Mouse (Mus musculus) liver, adult 2 months (tissue): ENCODE results near the gene Sox8. TPM values are rescaled to one million over a fixed set of nuclear protein-coding genes. Genes with fewer than 3 reads are reported as not detected.

Experiments used
- DNase-seq: peaks from one replicate; pipeline ENCODE4 v3.0.0-alpha.2; 2011; ENCODE audit warnings: low read depth, low spot score; ENCODE audit errors: extremely low read depth
- H3K27ac ChIP-seq: fragments of 200-500 bp; replicated peaks from 2 replicates; pipeline ENCODE4 v1.5.1; 2012; ENCODE audit warnings: low read depth, mild to moderate bottlenecking, control low read depth, inconsistent platforms, low read length; ENCODE audit not compliant: insufficient read depth
- H3K27me3 ChIP-seq: fragments of 200-500 bp; 2 replicates; pipeline ENCODE4 v1.6.1; 2012; ENCODE audit warnings: mild to moderate bottlenecking, moderate library complexity, low read length, inconsistent platforms; ENCODE audit not compliant: control insufficient read depth, insufficient read depth
- H3K36me3 ChIP-seq: fragments of 200-500 bp; 2 replicates; pipeline ENCODE4 v1.6.1; 2012; ENCODE audit warnings: low read length, inconsistent platforms; ENCODE audit not compliant: control insufficient read depth, insufficient read depth
- H3K4me1 ChIP-seq: fragments of 200-500 bp; 2 replicates; pipeline ENCODE4 v1.6.1; 2011; ENCODE audit warnings: low read length; ENCODE audit not compliant: control insufficient read depth, insufficient read depth
- H3K4me3 ChIP-seq: fragments of 200-500 bp; 2 replicates; pipeline ENCODE4 v1.5.1; 2011; ENCODE audit warnings: low read depth, mild to moderate bottlenecking, control low read depth, low read length, moderate library complexity; ENCODE audit not compliant: insufficient read depth
- H3K79me2 ChIP-seq: fragments of 200-500 bp; 2 replicates; pipeline ENCODE4 v1.6.1; 2012; ENCODE audit warnings: inconsistent platforms, mild to moderate bottlenecking, low read length, moderate library complexity; ENCODE audit not compliant: control insufficient read depth, insufficient read depth
- H3K9ac ChIP-seq: fragments of 200-500 bp; 2 replicates; pipeline ENCODE4 v1.6.1; 2012; ENCODE audit warnings: low read depth, mild to moderate bottlenecking, control low read depth, inconsistent platforms, low read length
- CTCF ChIP-seq: fragments of 200-500 bp; IDR thresholded peaks from 2 replicates; pipeline ENCODE4 v1.5.1; 2011; ENCODE audit warnings: low read depth, low read length, control low read depth
- POLR2A ChIP-seq: fragments of 200-500 bp; IDR thresholded peaks from 2 replicates; pipeline ENCODE4 v1.6.1; 2011; ENCODE audit warnings: low read length, control low read depth; ENCODE audit not compliant: insufficient read depth; ENCODE audit errors: extremely low read depth
- WGBS: fragments of 180-500 bp; shearing (Covaris S2); methylation state at CpG from one replicate; pipeline ENCODE4 v1.1.7; 2018; 5-methylcytosine and 5-hydroxymethylcytosine counted together
- polyA plus RNA-seq: library from polyadenylated mRNA; depleted of rRNA; stranded (reverse); fragments of >200 nt; gene quantifications from 2 replicates; pipeline ENCODE4 v1.2.3, GENCODE M21; 2012
- total RNA-seq: library from RNA; depleted of rRNA; stranded (reverse); fragments of >200 nt; gene quantifications from 2 replicates; pipeline ENCODE4 v1.2.3, GENCODE M21; 2014

Gene Sox8
- total and polyA plus RNA-seq, 2 experiments: not detected

- H3K36me3 ChIP-seq: no peaks in the 10 kb centered on the region
- DNase-seq: no peak
- TF ChIP-seq CTCF (no peak), POLR2A (no peak)
- WGBS: 10% methylated on average over 54 of the region's 54 CpGs
- no peaks in the 10 kb centered on the region for H3K79me2 ChIP-seq
- H3K4me1 ChIP-seq: no peaks in the 10 kb centered on the region
- H3K27me3 ChIP-seq: peaks cover 12% of the 10 kb centered on the region
- H3K4me3 ChIP-seq: peak overlapping the region; percentile 39; the same call in 1 of the 2 replicates
- no peak overlapping the region for H3K27ac ChIP-seq
- H3K9ac ChIP-seq: 0 out of 2 replicates have a peak overlapping the region, but pooled peaks have one; percentile 9
Measured at GRCm38 (mm10) chr17:25569833-25570647, 446 bp downstream of the Sox8 start.

DNA sequence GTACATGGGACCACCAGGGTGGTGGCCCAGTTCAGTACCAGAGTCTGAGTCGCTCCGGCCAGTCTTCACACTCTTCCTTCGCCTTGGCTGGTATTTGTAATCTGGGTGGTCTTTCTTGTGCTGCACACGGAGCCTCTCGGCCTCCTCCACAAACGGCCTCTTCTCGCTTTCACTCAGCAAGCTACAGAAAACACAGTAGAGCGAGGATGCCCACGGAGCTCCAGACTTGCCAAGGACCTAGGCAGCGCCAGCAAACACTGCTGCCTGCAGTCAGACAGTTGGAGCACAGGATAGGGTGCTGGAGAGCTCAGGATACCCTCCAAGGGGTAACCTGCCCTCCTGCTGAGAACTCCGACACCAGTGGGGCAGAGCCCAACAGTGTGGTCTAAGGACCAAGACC lies 1.6 kb downstream of the Sox8 start:
- Histone ChIP-seq H3K27ac (no peak overlapping the region), H3K9ac (no peak overlapping the region), H3K27me3 (peaks cover 12% of the 10 kb centered on the region), H3K4me1 (no peaks in the 10 kb centered on the region), H3K36me3 (no peaks in the 10 kb centered on the region), H3K4me3 (no peak overlapping the region), H3K79me2 (no peaks in the 10 kb centered on the region)
- TF ChIP-seq POLR2A (no peak), CTCF (no peak)
- DNase-seq: no peak
- 84% methylated on average over 11 of the region's 11 CpGs for WGBS

DNA sequence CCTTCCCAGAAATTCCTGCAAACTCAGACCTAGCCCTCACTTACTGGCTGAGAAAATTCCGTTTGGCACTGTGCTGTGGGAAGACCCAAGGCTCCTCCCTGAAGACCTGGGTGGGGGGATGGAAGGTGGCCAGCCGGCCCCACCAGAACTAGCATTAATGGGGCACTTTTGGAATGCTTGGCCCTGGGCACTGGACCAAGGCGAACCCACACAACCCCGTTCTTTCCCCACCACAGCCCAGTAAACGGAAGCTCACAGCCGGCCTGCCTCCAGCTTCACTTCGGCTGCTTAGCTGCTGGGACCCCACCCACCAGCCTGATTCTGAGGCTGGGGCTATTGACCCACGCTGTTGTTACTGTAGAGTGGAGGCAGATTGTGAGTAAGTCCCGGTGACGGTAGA lies 2.3 kb downstream of the Sox8 start:
- Histone ChIP-seq H3K27me3 (peaks cover 12% of the 10 kb centered on the region), H3K4me3 (no peak overlapping the region), H3K4me1 (no peaks in the 10 kb centered on the region), H3K36me3 (no peaks in the 10 kb centered on the region), H3K27ac (no peak overlapping the region), H3K79me2 (no peaks in the 10 kb centered on the region), H3K9ac (no peak overlapping the region)
- 45% methylated on average over 10 of the region's 10 CpGs for WGBS
- TF ChIP-seq CTCF (no peak), POLR2A (no peak)
- DNase-seq: no peak

DNA sequence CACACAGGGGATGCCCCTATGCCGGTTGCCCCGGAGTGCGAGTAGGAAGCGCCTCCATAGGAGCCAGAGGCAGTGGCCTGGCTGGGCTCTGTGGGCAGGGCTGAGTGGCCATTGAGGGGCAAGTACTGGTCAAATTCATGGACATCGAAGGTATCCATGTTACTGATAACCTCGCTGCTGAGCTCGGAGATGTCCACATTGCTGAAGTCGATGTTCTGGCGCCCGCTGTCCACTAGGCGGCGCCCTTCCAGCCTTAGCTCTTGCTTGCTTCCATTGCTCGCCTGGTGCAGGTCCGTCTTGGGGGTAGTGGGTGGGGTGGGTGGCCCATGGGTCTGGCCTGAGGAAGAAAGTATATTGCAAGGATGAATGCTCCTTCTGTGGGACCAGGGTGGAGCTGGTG lies 2.7 kb downstream of the Sox8 start:
- Histone ChIP-seq H3K4me3 (no peak overlapping the region), H3K27ac (no peak overlapping the region), H3K36me3 (no peaks in the 10 kb centered on the region), H3K27me3 (peaks cover 12% of the 10 kb centered on the region), H3K4me1 (no peaks in the 10 kb centered on the region), H3K79me2 (no peaks in the 10 kb centered on the region), H3K9ac (no peak overlapping the region)
- peak; percentile 8 for DNase-seq
- TF ChIP-seq CTCF: peak; percentile 96
- no peak for TF ChIP-seq POLR2A
- WGBS: 21% methylated on average over 14 of the region's 14 CpGs

GRCm38 (mm10) chr17:25567261-25567660 lies 3.2 kb downstream of the Sox8 start:
- Histone ChIP-seq H3K4me1 (no peaks in the 10 kb centered on the region), H3K79me2 (no peaks in the 10 kb centered on the region), H3K27ac (no peak overlapping the region), H3K4me3 (no peak overlapping the region), H3K27me3 (peaks cover 12% of the 10 kb centered on the region), H3K9ac (no peak overlapping the region), H3K36me3 (no peaks in the 10 kb centered on the region)
- WGBS: 73% methylated on average over 13 of the region's 13 CpGs
- TF ChIP-seq CTCF (no peak), POLR2A (no peak)
- no peak for DNase-seq
